10 mouse cellular contexts compared by ENCODE assay signal in the genomic region with DNA sequence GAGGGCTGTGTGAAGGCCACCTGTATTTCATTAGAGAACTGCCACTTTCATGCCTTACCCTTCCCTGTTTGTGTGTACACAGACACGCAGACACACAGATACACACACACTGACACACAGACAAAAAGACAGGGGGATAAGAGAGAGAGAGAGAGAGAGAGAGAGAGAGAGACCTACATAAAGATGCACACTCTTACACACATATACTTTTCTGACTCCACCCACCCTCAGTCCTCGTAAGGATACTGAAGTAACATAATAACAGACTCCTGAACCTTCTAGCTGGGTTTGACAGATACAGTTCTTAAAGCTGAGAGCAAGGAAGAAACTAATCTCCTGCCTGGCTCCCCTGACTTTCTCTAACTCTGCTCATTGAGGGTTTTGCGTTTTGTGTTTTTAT. TPM values are rescaled to one million over a fixed set of nuclear protein-coding genes. Genes with fewer than 3 reads are reported as not detected.
A peak's percentile ranks its signal among the peaks of the same experiment; 100 is the strongest.
DNase-seq lines count a peak whose midpoint lies in the region; ATAC-seq lines count a peak whose summit lies in the region.
"Had no signal": no experiment of that assay in that cellular context is flagged by ENCODE, and none has a peak within 500 bp of the region (broad histone marks: within the 10 kb centered on the region; RNA-seq: fewer than 3 reads in every experiment).

No protein-coding gene starts in this region.

- no peak for DNase-seq in heart, postnatal 4 days
- no peak for DNase-seq in hindbrain, embryonic 11.5 days (ENCODE audit: low spot score)
- DNase-seq in ovary, adult 18-20 months (ENCODE audit: low spot score) = no peak
- no peak for DNase-seq in cerebellum, adult 8-10 months
- no peak for DNase-seq in urinary bladder, postnatal 25 days (ENCODE audit: low spot score)
- DNase-seq: kidney, adult 8-10 months had no signal

- peak overlapping the region; percentile 42 for H3K4me2 ChIP-seq in heart, embryonic 13.5 days
- H3K4me2 ChIP-seq in embryonic facial prominence, embryonic 12.5 days (replicated peaks) = peak overlapping the region; percentile 39
- H3K4me2 ChIP-seq in hindbrain, embryonic 11.5 days (replicated peaks; ENCODE audit: low read depth, low read length) = peak overlapping the region; percentile 21
- H3K4me2 ChIP-seq in midbrain, embryonic 15.5 days = peak overlapping the region; percentile 54

- H3K4me1 ChIP-seq in heart, embryonic 13.5 days = peaks cover 8% of the 10 kb centered on the region
- H3K4me1 ChIP-seq in embryonic facial prominence, embryonic 12.5 days = no peaks in the 10 kb centered on the region
- H3K4me1 ChIP-seq in hindbrain, embryonic 11.5 days (replicated peaks; ENCODE audit: control insufficient read depth, insufficient read depth, low read length) = no peaks in the 10 kb centered on the region
- H3K4me1 ChIP-seq in midbrain, embryonic 15.5 days = peaks cover 16% of the 10 kb centered on the region

- H3K27me3 ChIP-seq in heart, embryonic 13.5 days (replicated peaks) = no peaks in the 10 kb centered on the region; the same call in 1 of the 2 replicates
- no peaks in the 10 kb centered on the region for H3K27me3 ChIP-seq in embryonic facial prominence, embryonic 12.5 days
- no peaks in the 10 kb centered on the region for H3K27me3 ChIP-seq in hindbrain, embryonic 11.5 days (ENCODE audit: control insufficient read depth, insufficient read depth, low read length)
- no peaks in the 10 kb centered on the region for H3K27me3 ChIP-seq in midbrain, embryonic 15.5 days (replicated peaks)

- 18% methylated on average over 3 of the region's 3 CpGs for WGBS in heart, embryonic 13.5 days
- 7% methylated on average over 3 of the region's 3 CpGs for WGBS in embryonic facial prominence, embryonic 12.5 days
- WGBS in hindbrain, embryonic 11.5 days = 21% methylated on average over 3 of the region's 3 CpGs
- 8% methylated on average over 3 of the region's 3 CpGs for WGBS in midbrain, embryonic 15.5 days

- H3K4me3 ChIP-seq in heart, embryonic 13.5 days = no peak overlapping the region
- H3K4me3 ChIP-seq in embryonic facial prominence, embryonic 12.5 days = peak overlapping the region; percentile 22
- peak overlapping the region; percentile 16; the same call in 1 of the 2 replicates for H3K4me3 ChIP-seq in hindbrain, embryonic 11.5 days (ENCODE audit: low read depth, low read length)
- H3K4me3 ChIP-seq in midbrain, embryonic 15.5 days = peak overlapping the region; percentile 42
- H3K4me3 ChIP-seq: megakaryocyte, embryonic 14.5 days had no signal

- H3K9me3 ChIP-seq in heart, embryonic 13.5 days = no peaks in the 10 kb centered on the region
- H3K9me3 ChIP-seq in embryonic facial prominence, embryonic 12.5 days = no peaks in the 10 kb centered on the region
- no peaks in the 10 kb centered on the region for H3K9me3 ChIP-seq in hindbrain, embryonic 11.5 days (ENCODE audit: control insufficient read depth, low read length)
- H3K9me3 ChIP-seq in midbrain, embryonic 15.5 days = no peaks in the 10 kb centered on the region

- no peak overlapping the region for H3K27ac ChIP-seq in heart, embryonic 13.5 days (replicated peaks)
- no peak overlapping the region for H3K27ac ChIP-seq in embryonic facial prominence, embryonic 12.5 days
- H3K27ac ChIP-seq in hindbrain, embryonic 11.5 days (ENCODE audit: low read depth, low read length) = peak overlapping the region; percentile 61
- peak overlapping the region; percentile 94 for H3K27ac ChIP-seq in midbrain, embryonic 15.5 days

- H3K9ac ChIP-seq in heart, embryonic 13.5 days = no peak overlapping the region
- H3K9ac ChIP-seq in embryonic facial prominence, embryonic 12.5 days = no peak overlapping the region
- no peak overlapping the region for H3K9ac ChIP-seq in hindbrain, embryonic 11.5 days (ENCODE audit: low read depth, low read length)
- H3K9ac ChIP-seq in midbrain, embryonic 15.5 days = peak overlapping the region; percentile 44

- no peak for ATAC-seq in heart, embryonic 13.5 days (ENCODE audit: extremely low read depth, insufficient number of reproducible peaks, low FRiP score, low TSS enrichment)
- ATAC-seq in embryonic facial prominence, embryonic 12.5 days (ENCODE audit: insufficient number of reproducible peaks, insufficient read depth, low FRiP score, low TSS enrichment) = no peak
- ATAC-seq in hindbrain, embryonic 11.5 days (ENCODE audit: low FRiP score) = peak; percentile 49
- peak; percentile 74 for ATAC-seq in midbrain, embryonic 15.5 days (replicated peaks)

- H3K36me3 ChIP-seq in heart, embryonic 13.5 days = no peaks in the 10 kb centered on the region
- no peaks in the 10 kb centered on the region for H3K36me3 ChIP-seq in embryonic facial prominence, embryonic 12.5 days
- H3K36me3 ChIP-seq in hindbrain, embryonic 11.5 days (ENCODE audit: control insufficient read depth, insufficient read depth, low read length) = no peaks in the 10 kb centered on the region
- no peaks in the 10 kb centered on the region for H3K36me3 ChIP-seq in midbrain, embryonic 15.5 days (replicated peaks)

RNA-seq across cellular contexts. Expression of gene Cadm3, which starts 21.9 kb away (rescaled TPM):
- polyA plus RNA-seq in heart, embryonic 13.5 days (2015; fragmentation: Nextera tagmentation; extraction: Ambion mirVana) = 0.31 and 0.71 TPM in 2 replicates
- 1 to 10 TPM; 1.2 to 1.6 TPM for total RNA-seq in heart, postnatal 4 days (2021)
- polyA plus RNA-seq in embryonic facial prominence, embryonic 12.5 days (2016; fragmentation: Nextera tagmentation; extraction: Ambion mirVana) = 3.3 and 5.2 TPM in 2 replicates
- 29.8 and 30.7 TPM in 2 replicates for polyA plus RNA-seq in hindbrain, embryonic 11.5 days (2014; fragmentation: Nextera tagmentation; extraction: Ambion mirVana)
- polyA plus RNA-seq in midbrain, embryonic 15.5 days (2015; fragmentation: Nextera tagmentation; extraction: Ambion mirVana) = 76.6 and 83.1 TPM in 2 replicates

RNA-seq across cellular contexts. Expression of gene Aim2, which starts 38.8 kb away (rescaled TPM):
- 1.4 and 2.3 TPM in 2 replicates for polyA plus RNA-seq in heart, embryonic 13.5 days (2015; fragmentation: Nextera tagmentation; extraction: Ambion mirVana)
- 1 to 10 TPM; 2.2 to 3.2 TPM for total RNA-seq in heart, postnatal 4 days (2021)
- 2.4 and 4.0 TPM in 2 replicates for polyA plus RNA-seq in embryonic facial prominence, embryonic 12.5 days (2016; fragmentation: Nextera tagmentation; extraction: Ambion mirVana)
- 3.0 and 4.1 TPM in 2 replicates for polyA plus RNA-seq in hindbrain, embryonic 11.5 days (2014; fragmentation: Nextera tagmentation; extraction: Ambion mirVana)
- 1.5 TPM in 2 replicates for polyA plus RNA-seq in midbrain, embryonic 15.5 days (2015; fragmentation: Nextera tagmentation; extraction: Ambion mirVana)

RNA-seq across cellular contexts. Expression of gene Ackr1, which starts 55.9 kb away (rescaled TPM):
- polyA plus RNA-seq in heart, embryonic 13.5 days (2015; fragmentation: Nextera tagmentation; extraction: Ambion mirVana) = 2.1 and 2.9 TPM in 2 replicates
- total RNA-seq in heart, postnatal 4 days (2021) = under 1 TPM; 0.38 to 0.62 TPM
- polyA plus RNA-seq in embryonic facial prominence, embryonic 12.5 days (2016; fragmentation: Nextera tagmentation; extraction: Ambion mirVana) = 1.8 and 3.1 TPM in 2 replicates
- polyA plus RNA-seq in hindbrain, embryonic 11.5 days (2014; fragmentation: Nextera tagmentation; extraction: Ambion mirVana) = 5.6 and 6.4 TPM in 2 replicates
- polyA plus RNA-seq in midbrain, embryonic 15.5 days (2015; fragmentation: Nextera tagmentation; extraction: Ambion mirVana) = 20.2 and 22.4 TPM in 2 replicates

Comparison
In these comparisons a context has a peak if more than half of its experiments do, and no peak if none do; other contexts are left out.
1. ATAC-seq: peak in hindbrain, embryonic 11.5 days (single experiment) and midbrain, embryonic 15.5 days (single experiment); none in heart, embryonic 13.5 days (single experiment) and embryonic facial prominence, embryonic 12.5 days (single experiment).
2. H3K27ac ChIP-seq: peak in hindbrain, embryonic 11.5 days (single experiment) and midbrain, embryonic 15.5 days (single experiment); none in heart, embryonic 13.5 days (single experiment) and embryonic facial prominence, embryonic 12.5 days (single experiment).
3. Peak in every context shown above with its lines, with median percentiles within 50 percentile points of each other: H3K4me2 ChIP-seq.